Mouse (Mus musculus) midbrain, postnatal 0 days (tissue): ENCODE results near the gene Cct2. TPM values are rescaled to one million over a fixed set of nuclear protein-coding genes. Genes with fewer than 3 reads are reported as not detected.
"Not testable (repeated sequence)": the region's sequence is repeated elsewhere in the genome, so short reads cannot be mapped to it uniquely, and the experiment has no call there.

Source experiments
- ATAC-seq: fragments of 200-750 bp; cut with Nextera tagmentation; 2 replicates; pipeline ENCODE4 v1.8.0; 2017; ENCODE audit warnings: moderate number of reproducible peaks, mild to moderate bottlenecking, moderate TSS enrichment, moderate library complexity; ENCODE audit not compliant: low FRiP score
- DNase-seq: peaks from one replicate; pipeline ENCODE4 v3.0.0-alpha.2; 2015; ENCODE audit warnings: low spot score
- H3K27ac ChIP-seq: fragments of 300-500 bp; sonication (generic); 2 replicates; pipeline ENCODE4 v1.5.1; 2014; ENCODE audit warnings: low read depth, mild to moderate bottlenecking, low read length, mixed read lengths
- H3K27me3 ChIP-seq: fragments of 300-500 bp; sonication (generic); 2 replicates; pipeline ENCODE4 v1.6.1; 2014; ENCODE audit warnings: low read length, control low read depth, mixed read lengths; ENCODE audit not compliant: insufficient read depth
- H3K36me3 ChIP-seq: fragments of 300-500 bp; sonication (generic); 2 replicates; pipeline ENCODE4 v1.6.1; 2014; ENCODE audit warnings: low read length, control low read depth, mixed read lengths; ENCODE audit not compliant: insufficient read depth
- H3K4me1 ChIP-seq: fragments of 300-500 bp; sonication (generic); 2 replicates; pipeline ENCODE4 v1.6.1; 2014; ENCODE audit warnings: mild to moderate bottlenecking, control low read depth, antibody characterized with exemption, low read length, mixed read lengths; ENCODE audit not compliant: insufficient read depth
- H3K4me2 ChIP-seq: fragments of 300-500 bp; sonication (generic); 2 replicates; pipeline ENCODE4 v1.6.1; 2014; ENCODE audit warnings: low read depth, mild to moderate bottlenecking, low read length, mixed read lengths; ENCODE audit not compliant: poor library complexity, severe bottlenecking
- H3K4me3 ChIP-seq: fragments of 300-500 bp; sonication (generic); 2 replicates; pipeline ENCODE4 v1.5.1; 2014; ENCODE audit warnings: low read depth, mild to moderate bottlenecking, low read length, moderate library complexity
- H3K9ac ChIP-seq: fragments of 300-500 bp; sonication (generic); replicated peaks from 2 replicates; pipeline ENCODE4 v1.6.1; 2014; ENCODE audit warnings: mild to moderate bottlenecking, low read length, moderate library complexity, mixed read lengths; ENCODE audit not compliant: poor library complexity, severe bottlenecking
- H3K9me3 ChIP-seq: fragments of 300-500 bp; sonication (generic); 2 replicates; pipeline ENCODE4 v1.6.1; 2016; ENCODE audit warnings: low read length, control low read depth
- CTCF ChIP-seq: IDR thresholded peaks from 2 replicates; pipeline ENCODE4 v1.5.1; 2016; ENCODE audit warnings: antibody characterized with exemption, mild to moderate bottlenecking
- WGBS: fragments of 180-500 bp; shearing (Covaris S2); extraction: QIAGEN DNeasy Blood & Tissue Kit; methylation state at CpG from one replicate; pipeline ENCODE4 v1.1.7; 2014; 5-methylcytosine and 5-hydroxymethylcytosine counted together
- polyA plus RNA-seq: library from polyadenylated mRNA; unstranded; fragments of >200 nt; fragmentation: Nextera tagmentation; extraction: Ambion mirVana; gene quantifications from 2 replicates; pipeline ENCODE4 v1.2.1, GENCODE M21; 2015
- total RNA-seq: library from RNA; depleted of rRNA; stranded (reverse); fragments of >200 nt; gene quantifications from 2 replicates; pipeline ENCODE4 v1.2.3, GENCODE M21; 2014

Cct2 gene
- total and polyA plus RNA-seq, 2 experiments from 2014 or later: 213 to 231 TPM

DNA sequence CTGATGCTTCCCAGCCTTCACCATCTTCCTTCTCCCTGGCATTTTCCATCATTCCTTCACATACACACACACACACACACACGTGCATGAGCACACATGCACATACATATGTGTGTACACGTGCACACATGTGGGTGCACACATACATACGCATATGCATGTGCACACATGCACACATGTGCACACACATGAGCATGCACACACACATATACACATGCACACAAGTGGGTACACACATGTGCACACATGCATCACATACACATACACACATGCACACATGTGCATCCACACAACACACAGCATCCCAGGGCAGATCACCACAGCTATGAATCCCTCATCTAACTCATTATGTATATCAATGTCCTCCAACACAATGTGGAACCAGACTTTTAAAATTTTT lies 32.5 kb downstream of the Cct2 start:
- Histone ChIP-seq H3K4me2 (no peak overlapping the region), H3K27ac (no peak overlapping the region), H3K9me3 (no peaks in the 10 kb centered on the region), H3K4me3 (no peak overlapping the region), H3K36me3 (no peaks in the 10 kb centered on the region), H3K4me1 (0 out of 2 replicates have a peak, but pooled peaks cover 3% of the 10 kb centered on the region), H3K27me3 (no peaks in the 10 kb centered on the region), H3K9ac (no peak overlapping the region)
- WGBS: 90% methylated on average over 3 of the region's 3 CpGs
- ATAC-seq: no peak
- no peak for DNase-seq
- no peak for TF ChIP-seq CTCF

- Histone ChIP-seq H3K9ac (no peak overlapping the region), H3K4me3 (no peak overlapping the region), H3K4me2 (no peak overlapping the region), H3K27ac (no peak overlapping the region), H3K36me3 (no peaks in the 10 kb centered on the region), H3K27me3 (no peaks in the 10 kb centered on the region), H3K9me3 (no peaks in the 10 kb centered on the region), H3K4me1 (no peaks in the 10 kb centered on the region)
- no peak for TF ChIP-seq CTCF
- 71% methylated on average over 8 of the region's 8 CpGs for WGBS
- ATAC-seq (no peak), DNase-seq (no peak)
Measured at GRCm38 (mm10) chr10:117026176-117026575, 37.4 kb downstream of the Cct2 start.

GRCm38 (mm10) chr10:117025776-117026175 lies 37.8 kb downstream of the Cct2 start:
- H3K9me3 ChIP-seq, H3K27ac ChIP-seq, H3K4me2 ChIP-seq, DNase-seq, H3K36me3 ChIP-seq, H3K9ac ChIP-seq, H3K4me1 ChIP-seq, H3K4me3 ChIP-seq, ATAC-seq, H3K27me3 ChIP-seq: not testable (repeated sequence)

DNA sequence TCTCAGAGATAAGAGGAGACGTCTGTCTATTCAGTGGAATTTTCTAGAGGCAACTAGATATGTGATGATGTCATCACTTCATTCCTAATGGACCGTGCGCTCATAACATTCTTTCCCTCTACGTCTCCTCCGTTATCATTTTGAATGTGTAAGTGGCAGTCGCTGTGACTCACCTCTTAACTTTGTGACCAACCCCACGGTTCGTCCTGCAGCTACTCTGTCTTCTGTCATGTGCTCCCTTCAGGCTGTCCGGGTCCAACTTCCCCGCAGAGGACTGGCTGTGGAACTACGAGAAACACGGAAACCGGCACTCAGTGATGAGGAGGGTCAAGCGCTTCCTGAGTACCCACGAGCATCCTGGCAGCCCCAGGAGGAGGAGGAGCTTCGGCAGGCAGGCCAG lies 39.9 kb downstream of the Cct2 start:
- Histone ChIP-seq H3K9ac (no peak overlapping the region), H3K9me3 (no peaks in the 10 kb centered on the region), H3K4me3 (no peak overlapping the region), H3K27ac (no peak overlapping the region), H3K27me3 (no peaks in the 10 kb centered on the region), H3K4me2 (no peak overlapping the region), H3K4me1 (no peaks in the 10 kb centered on the region), H3K36me3 (no peaks in the 10 kb centered on the region)
- no peak for DNase-seq
- no peak for ATAC-seq
- TF ChIP-seq CTCF: no peak
- WGBS: 74% methylated on average over 16 of the region's 16 CpGs

GRCm38 (mm10) chr10:117021020-117021754 lies 42.4 kb downstream of the Cct2 start:
- H3K4me2 ChIP-seq: no peak overlapping the region
- no peak for TF ChIP-seq CTCF
- no peaks in the 10 kb centered on the region for H3K27me3 ChIP-seq
- 23% methylated on average over 21 of the region's 21 CpGs for WGBS
- H3K4me3 ChIP-seq: no peak overlapping the region
- H3K9ac ChIP-seq: no peak overlapping the region
- ATAC-seq: no peak
- H3K9me3 ChIP-seq: no peaks in the 10 kb centered on the region
- H3K27ac ChIP-seq: no peak overlapping the region
- no peaks in the 10 kb centered on the region for H3K4me1 ChIP-seq
- DNase-seq: no peak
- H3K36me3 ChIP-seq: no peaks in the 10 kb centered on the region

DNA sequence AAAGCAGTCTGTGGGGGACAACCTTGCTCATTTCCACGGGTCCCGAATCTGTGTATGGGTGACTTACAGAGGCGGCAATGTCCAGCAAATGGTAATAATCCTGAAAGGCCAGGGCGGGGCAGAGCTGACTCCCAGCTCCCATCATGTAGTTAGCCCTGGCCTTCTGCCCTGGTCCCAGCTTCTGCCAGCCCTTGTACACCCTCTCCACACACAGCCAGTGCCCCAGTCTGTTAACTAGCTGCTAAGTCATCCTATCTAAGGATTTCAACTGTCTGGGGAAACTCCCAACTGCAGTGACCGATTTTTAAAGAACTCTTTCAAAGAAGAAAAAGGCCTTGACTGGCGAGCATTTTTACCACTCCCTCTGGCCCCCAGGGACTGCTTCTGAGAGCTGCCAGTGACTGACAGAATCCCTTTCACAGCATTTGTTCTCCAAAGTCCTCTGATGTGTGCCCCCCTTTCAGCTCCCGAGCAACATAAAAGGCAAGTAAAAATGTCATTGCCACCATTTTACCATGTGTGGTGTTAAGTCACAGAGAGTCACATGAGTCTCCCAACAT lies 45.3 kb downstream of the Cct2 start:
- Histone ChIP-seq H3K4me1 (no peaks in the 10 kb centered on the region), H3K27ac (no peak overlapping the region), H3K36me3 (no peaks in the 10 kb centered on the region), H3K4me2 (no peak overlapping the region), H3K9me3 (no peaks in the 10 kb centered on the region), H3K27me3 (no peaks in the 10 kb centered on the region), H3K4me3 (no peak overlapping the region), H3K9ac (no peak overlapping the region)
- TF ChIP-seq CTCF: no peak
- DNase-seq (peak; percentile 31), ATAC-seq (no peak)
- WGBS: 34% methylated on average over 7 of the region's 7 CpGs
